Mouse (Mus musculus) small intestine, adult 2 months (tissue): ENCODE results near the gene Tas2r138. TPM values are rescaled to one million over a fixed set of nuclear protein-coding genes. Genes with fewer than 3 reads are reported as not detected.
"Not testable (repeated sequence)": the region's sequence is repeated elsewhere in the genome, so short reads cannot be mapped to it uniquely, and the experiment has no call there.

Source experiments
- H3K27ac ChIP-seq: fragments of 200-500 bp; 2 replicates; pipeline ENCODE4 v1.5.1; 2012; ENCODE audit warnings: low read depth, low read length, control low read depth, inconsistent platforms; ENCODE audit not compliant: insufficient read depth
- H3K27me3 ChIP-seq: fragments of 200-500 bp; 2 replicates; pipeline ENCODE4 v1.6.1; 2012; ENCODE audit warnings: mild to moderate bottlenecking, moderate library complexity, low read length, inconsistent platforms; ENCODE audit not compliant: control insufficient read depth, insufficient read depth
- H3K36me3 ChIP-seq: fragments of 200-500 bp; 2 replicates; pipeline ENCODE4 v1.6.1; 2012; ENCODE audit warnings: mild to moderate bottlenecking, low read length, control low read depth, inconsistent platforms; ENCODE audit not compliant: control insufficient read depth, insufficient read depth
- H3K4me1 ChIP-seq: fragments of 200-500 bp; 2 replicates; pipeline ENCODE4 v1.6.1; 2012; ENCODE audit warnings: low read length, inconsistent platforms, mixed read lengths; ENCODE audit not compliant: control insufficient read depth, insufficient read depth, insufficient read length
- H3K4me3 ChIP-seq: fragments of 200-500 bp; 2 replicates; pipeline ENCODE4 v1.5.1; 2012; ENCODE audit warnings: low read depth, mild to moderate bottlenecking, control low read depth, inconsistent platforms, low read length, moderate library complexity
- CTCF ChIP-seq: fragments of 200-500 bp; IDR thresholded peaks from 2 replicates; pipeline ENCODE4 v1.5.1; 2012; ENCODE audit warnings: low read depth, mild to moderate bottlenecking, control low read depth, inconsistent platforms, low read length, moderate library complexity, mixed read lengths; ENCODE audit not compliant: insufficient replicate concordance, insufficient read length; ENCODE audit errors: extremely low read depth
- POLR2A ChIP-seq: fragments of 200-500 bp; IDR thresholded peaks from 2 replicates; pipeline ENCODE4 v1.6.1; 2012; ENCODE audit warnings: low read depth, mild to moderate bottlenecking, control low read depth, inconsistent platforms, low read length, moderate library complexity
- WGBS: fragments of 180-500 bp; shearing (Covaris S2); methylation state at CpG from one replicate; pipeline ENCODE4 v1.1.7; 2018; 5-methylcytosine and 5-hydroxymethylcytosine counted together
- polyA plus RNA-seq: library from polyadenylated mRNA; depleted of rRNA; stranded (reverse); fragments of >200 nt; gene quantifications from 2 replicates; pipeline ENCODE4 v1.2.3, GENCODE M21; 2012

The Tas2r138 gene
- polyA plus RNA-seq, 1 experiment = not detected

DNA sequence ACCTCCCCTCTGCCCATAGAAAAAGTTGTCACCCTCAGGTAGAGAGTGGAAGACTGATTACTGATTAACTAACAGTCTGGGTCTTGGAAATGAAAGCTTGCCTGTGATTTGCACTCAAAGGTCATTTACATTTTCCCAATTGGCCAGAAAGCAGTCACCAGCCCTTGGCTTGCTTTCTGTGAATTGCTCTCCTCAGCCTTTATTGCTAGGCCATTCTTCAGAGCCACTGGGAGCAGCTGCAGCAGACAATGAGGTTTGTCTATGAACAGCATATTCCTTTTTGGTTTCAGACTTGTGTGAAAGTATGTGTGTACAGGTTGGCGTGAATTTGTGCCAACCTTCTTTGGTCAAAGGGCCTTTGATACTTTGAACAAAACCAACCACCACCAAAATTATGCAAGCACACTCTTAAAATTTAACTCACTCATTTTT lies 21.5 kb upstream of the Tas2r138 start:
- Histone ChIP-seq H3K4me1 (peaks cover 2% of the 10 kb centered on the region; the same call in 1 of the 2 replicates), H3K27me3 (no peaks in the 10 kb centered on the region), H3K27ac (peak overlapping the region; percentile 94), H3K36me3 (peaks cover 23% of the 10 kb centered on the region), H3K4me3 (no peak overlapping the region; the same call in 1 of the 2 replicates)
- TF ChIP-seq POLR2A (no peak), CTCF (no peak)
- WGBS = 20% methylated on average over 1 of the region's 1 CpGs

DNA sequence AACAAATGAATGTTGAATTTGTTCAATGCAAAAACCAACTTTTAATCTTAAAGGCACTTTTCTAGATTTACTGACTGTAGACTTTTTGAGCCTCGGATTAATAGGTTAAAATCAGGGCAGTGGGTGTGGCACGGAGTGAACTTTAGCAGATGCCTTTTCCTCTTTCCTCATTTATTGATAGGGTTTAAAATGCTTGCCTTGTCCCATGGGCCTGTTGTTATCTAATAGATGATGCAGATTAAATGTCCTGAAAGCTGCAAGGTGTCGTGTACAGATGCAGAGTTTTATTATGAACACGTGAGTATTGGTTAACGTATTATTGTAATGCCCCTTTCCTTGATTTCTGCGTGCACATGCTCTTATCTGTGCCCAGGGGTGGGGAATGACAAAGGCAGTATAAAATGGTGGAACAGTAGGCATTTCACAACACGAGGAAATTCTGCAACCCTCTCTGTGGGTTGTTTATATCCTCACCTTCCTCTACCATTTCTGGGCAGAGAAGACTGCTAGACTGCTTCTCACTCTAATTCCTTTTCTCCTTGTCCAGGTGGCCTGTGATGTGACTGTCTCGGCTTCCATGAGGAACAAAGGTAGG lies 15.4 kb upstream of the Tas2r138 start, which contains the start of gene Mgam:
Gene Mgam, plus strand, starts transcription at position 426 of the 595 bp plus-strand sequence.
- Histone ChIP-seq H3K36me3 (peaks cover 9% of the 10 kb centered on the region), H3K4me3 (peak within 1 kb of the TSS; percentile 40; the same call in 1 of the 2 replicates), H3K4me1 (peaks cover 16% of the 10 kb centered on the region; the same call in 1 of the 2 replicates), H3K27me3 (no peaks in the 10 kb centered on the region), H3K27ac (peak within 1 kb of the TSS; percentile 96)
- no peak for TF ChIP-seq CTCF
- no peak for TF ChIP-seq POLR2A
- WGBS = 23% methylated on average over 8 of the region's 8 CpGs

DNA sequence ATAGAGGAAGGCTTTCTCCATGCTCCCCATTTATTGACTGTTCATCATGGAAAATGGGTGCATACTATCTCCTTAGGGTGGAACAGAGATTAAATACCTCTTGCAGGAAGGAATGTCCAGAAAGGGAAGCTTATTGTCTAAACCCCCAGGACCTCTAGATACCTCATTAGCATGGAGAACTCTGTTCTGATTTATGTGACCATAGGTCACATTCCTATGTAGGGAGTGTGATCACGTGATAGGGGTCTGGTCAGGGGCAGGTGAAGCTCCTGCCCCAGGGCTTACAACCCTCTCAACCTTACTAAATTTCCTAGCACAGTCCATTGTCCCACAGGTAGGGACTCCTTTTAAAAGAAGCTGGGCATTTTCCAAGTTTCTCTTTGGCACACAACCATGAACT lies 13.0 kb upstream of the Tas2r138 start:
- no peak overlapping the region for H3K4me3 ChIP-seq
- TF ChIP-seq POLR2A (no peak), CTCF (no peak)
- peaks cover 18% of the 10 kb centered on the region; the same call in 1 of the 2 replicates for H3K4me1 ChIP-seq
- WGBS = 10% methylated on average over 1 of the region's 1 CpGs
- H3K27me3 ChIP-seq = no peaks in the 10 kb centered on the region
- peak overlapping the region; percentile 95 for H3K27ac ChIP-seq
- peaks cover 3% of the 10 kb centered on the region for H3K36me3 ChIP-seq

DNA sequence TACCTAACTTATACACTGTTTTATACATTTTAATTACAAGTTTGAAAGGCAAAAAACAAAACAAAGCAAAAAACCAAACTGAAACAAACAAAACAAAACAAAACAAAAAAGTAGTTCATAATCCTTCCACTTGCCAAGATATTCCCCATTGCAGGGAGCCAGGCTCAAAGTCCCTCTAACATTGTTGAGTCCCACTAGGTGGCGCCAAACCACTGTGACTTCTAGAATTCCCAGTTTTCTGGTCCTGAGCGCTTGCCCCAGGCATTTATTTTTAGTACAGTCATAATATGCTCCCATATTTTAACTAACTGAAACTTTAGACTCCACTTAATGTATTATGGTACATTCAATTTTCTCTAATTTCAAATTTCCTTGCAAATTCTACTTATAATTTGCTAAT lies 4.9 kb upstream of the Tas2r138 start:
- WGBS = 2% methylated on average over 2 of the region's 2 CpGs

DNA sequence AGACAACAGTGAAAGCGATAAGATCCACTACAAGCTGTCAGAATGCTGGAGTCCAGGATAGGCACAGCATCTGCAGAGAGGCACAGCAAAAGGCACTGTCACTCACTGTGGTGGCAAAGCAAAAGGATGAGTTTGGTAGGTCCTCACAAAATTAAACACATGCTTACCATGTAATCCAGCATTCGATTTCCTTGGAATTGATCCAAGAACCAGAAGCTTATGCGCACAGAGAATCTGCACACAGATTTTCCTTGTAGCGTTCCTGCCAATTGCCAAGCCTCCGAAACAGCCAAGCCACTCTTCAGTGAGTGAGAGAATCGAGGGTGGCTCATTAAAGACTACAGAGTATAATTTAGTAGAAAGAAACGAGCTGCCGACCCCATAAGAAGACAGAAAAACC lies 2.9 kb downstream of the Tas2r138 start:
- Histone ChIP-seq H3K27me3 (no peaks in the 10 kb centered on the region), H3K27ac (no peak overlapping the region), H3K36me3 (no peaks in the 10 kb centered on the region), H3K4me3 (no peak overlapping the region), H3K4me1 (no peaks in the 10 kb centered on the region)
- 61% methylated on average over 8 of the region's 8 CpGs for WGBS
- TF ChIP-seq POLR2A (no peak), CTCF (no peak)

More for the DNA sequence above, 4.9 kb upstream of the Tas2r138 start:
- TF ChIP-seq POLR2A (no peak), CTCF (peak; percentile 69; the same call in 1 of the 2 replicates)
- no peaks in the 10 kb centered on the region for H3K27me3 ChIP-seq
- no peak overlapping the region for H3K27ac ChIP-seq
- H3K4me3 ChIP-seq = no peak overlapping the region
- H3K36me3 ChIP-seq = no peaks in the 10 kb centered on the region
- peaks cover 2% of the 10 kb centered on the region; the same call in 1 of the 2 replicates for H3K4me1 ChIP-seq

DNA sequence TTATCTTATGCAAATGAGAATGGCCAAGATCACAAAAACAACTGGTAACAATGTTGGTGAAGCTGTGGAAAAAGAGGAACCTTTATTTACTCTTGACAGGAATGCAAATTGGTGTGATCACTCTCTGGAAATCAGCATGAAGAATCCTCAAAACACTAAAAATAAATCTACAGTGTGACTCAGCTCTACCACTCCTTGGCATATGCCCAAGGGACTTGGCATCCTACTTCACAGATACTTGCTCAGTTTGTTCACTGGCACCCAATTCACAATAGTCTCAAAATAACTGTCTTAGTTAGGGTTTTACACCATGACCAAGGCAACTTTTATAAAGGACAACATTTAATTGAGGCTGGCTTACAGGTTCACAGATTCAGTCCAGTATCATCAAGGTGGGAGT lies 5.7 kb downstream of the Tas2r138 start:
- Histone ChIP-seq H3K36me3 (no peaks in the 10 kb centered on the region), H3K4me3 (no peak overlapping the region), H3K27me3 (no peaks in the 10 kb centered on the region), H3K27ac (no peak overlapping the region), H3K4me1 (no peaks in the 10 kb centered on the region)
- TF ChIP-seq CTCF (no peak), POLR2A (no peak)

DNA sequence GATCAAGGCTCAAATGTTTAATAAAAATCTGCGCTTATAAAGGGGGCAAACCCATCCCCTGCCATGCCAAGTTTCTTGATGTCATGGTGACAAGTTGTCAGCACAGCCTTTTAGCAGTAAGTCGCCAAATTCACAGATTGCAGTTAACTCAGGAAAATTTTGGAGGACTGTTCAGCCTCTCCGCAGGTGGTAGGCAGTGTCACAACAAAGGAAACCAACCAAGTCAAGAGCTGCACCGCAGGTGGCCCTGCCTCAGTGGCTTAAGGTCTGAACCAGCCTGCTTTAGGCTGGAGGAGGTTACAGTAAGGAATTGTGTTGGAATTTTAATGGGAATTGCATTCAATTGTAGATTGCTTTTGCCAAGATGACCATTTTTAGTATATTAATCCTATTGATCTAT lies 14.6 kb downstream of the Tas2r138 start:
- H3K4me1 ChIP-seq, H3K27ac ChIP-seq, H3K36me3 ChIP-seq, H3K27me3 ChIP-seq, H3K4me3 ChIP-seq: not testable (repeated sequence)
- WGBS = 52% methylated on average over 4 of the region's 4 CpGs
